Comparison of ENCODE assay signal across 12 mouse cellular contexts in the genomic region with DNA sequence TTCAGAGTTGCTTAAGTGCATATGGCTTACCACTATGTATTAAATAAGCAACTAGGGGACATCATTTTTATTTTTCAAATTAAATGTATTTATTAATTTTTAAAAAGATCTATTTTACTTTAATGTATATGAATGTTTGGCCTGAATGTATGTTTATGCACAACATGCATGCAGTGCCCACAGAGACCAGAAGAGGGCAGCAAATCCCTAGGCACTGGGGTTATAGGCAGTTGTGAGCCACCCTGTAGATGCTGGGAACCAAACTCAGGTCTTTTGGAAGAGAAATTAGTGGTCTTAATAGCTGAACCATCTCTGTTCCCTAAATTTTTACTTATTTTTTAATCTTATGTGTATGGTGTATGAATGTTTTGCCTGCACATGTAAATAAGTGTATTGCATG. TPM values are rescaled to one million over a fixed set of nuclear protein-coding genes. Genes with fewer than 3 reads are reported as not detected.
DNase-seq lines count a peak whose midpoint lies in the region; ATAC-seq and TF ChIP-seq lines count a peak whose summit lies in the region.
"Had no signal": no experiment of that assay in that cellular context is flagged by ENCODE, and none has a peak within 500 bp of the region (broad histone marks: within the 10 kb centered on the region; RNA-seq: fewer than 3 reads in every experiment).

No protein-coding gene starts in this region.

- H3K9me3 ChIP-seq in kidney, postnatal 0 days (replicated peaks; ENCODE audit: low read length) = no peaks in the 10 kb centered on the region

- H3K4me1 ChIP-seq in kidney, postnatal 0 days (replicated peaks; ENCODE audit: insufficient read depth, low read length) = no peaks in the 10 kb centered on the region
- H3K4me1 ChIP-seq: heart, embryonic 13.5 days had no signal

- H3K27ac ChIP-seq in kidney, postnatal 0 days = no peak overlapping the region
- H3K27ac ChIP-seq: heart, embryonic 13.5 days had no signal

- no peak overlapping the region for H3K4me3 ChIP-seq in kidney, postnatal 0 days (replicated peaks; ENCODE audit: low read depth, low read length)
- H3K4me3 ChIP-seq: erythroblast, embryonic 14.5 days; heart, embryonic 13.5 days had no signal

- DNase-seq in kidney, postnatal 0 days (ENCODE audit: low spot score) = no peak
- no peak for DNase-seq in kidney, adult 11 months
- peak; percentile 61 for DNase-seq in thymus, postnatal 4 days
- DNase-seq in thymus, adult 18-20 months = no peak
- peak; percentile 59 for DNase-seq in ZHBTc4 (ENCODE audit: low read depth, low spot score)
- DNase-seq in frontal cortex, adult 2 months (ENCODE audit: extremely low spot score in 1 of 2, low spot score in 1 of 2) = no peak
- DNase-seq in spleen, postnatal 14 days (ENCODE audit: low spot score in 2 of 2) = no peak
- DNase-seq: lung, postnatal 36 days had no signal

- H3K36me3 ChIP-seq in kidney, postnatal 0 days (ENCODE audit: insufficient read depth, low read length) = no peaks in the 10 kb centered on the region
- H3K36me3 ChIP-seq: heart, embryonic 13.5 days had no signal

- H3K4me2 ChIP-seq in kidney, postnatal 0 days (ENCODE audit: low read length) = no peak overlapping the region
- H3K4me2 ChIP-seq: heart, embryonic 13.5 days had no signal

- no peak overlapping the region for H3K9ac ChIP-seq in kidney, postnatal 0 days (ENCODE audit: low read depth, low read length)
- H3K9ac ChIP-seq: heart, embryonic 13.5 days had no signal

- ATAC-seq in kidney, postnatal 0 days (replicated peaks; ENCODE audit: low FRiP score, low read depth) = no peak

- no peaks in the 10 kb centered on the region for H3K27me3 ChIP-seq in kidney, postnatal 0 days (ENCODE audit: insufficient read depth, low read length)

- peak; percentile 60 for TF ChIP-seq CTCF in kidney, postnatal 0 days (IDR thresholded peaks at IDR 0.05; ENCODE audit: low read depth)

RNA-seq across cellular contexts. Expression of gene C2cd4b, which starts 24.7 kb away (rescaled TPM):
- 0.32 and 0.54 TPM in 2 replicates for polyA plus RNA-seq in kidney, postnatal 0 days (2015; fragmentation: Nextera tagmentation; extraction: Ambion mirVana)
- polyA plus RNA-seq in frontal cortex, adult 2 months (2012; rRNA removed) = 3.1 and 3.9 TPM in 2 replicates
- polyA plus RNA-seq: erythroblast, embryonic 14.5 days; limb, embryonic 11.5 days; urinary bladder, adult 2 months had no signal

RNA-seq across cellular contexts. Expression of gene C2cd4a, which starts 48.2 kb away (rescaled TPM):
- 0.32 and 0.61 TPM in 2 replicates for polyA plus RNA-seq in kidney, postnatal 0 days (2015; fragmentation: Nextera tagmentation; extraction: Ambion mirVana)
- polyA plus RNA-seq in frontal cortex, adult 2 months (2012; rRNA removed) = 0.11 and 0.34 TPM in 2 replicates

RNA-seq across cellular contexts. Expression of gene Vps13c, which starts 56.3 kb away (rescaled TPM):
- polyA plus RNA-seq in kidney, postnatal 0 days (2015; fragmentation: Nextera tagmentation; extraction: Ambion mirVana) = 3.6 and 3.7 TPM in 2 replicates
- polyA plus RNA-seq in frontal cortex, adult 2 months (2012; rRNA removed) = 35.1 and 41.8 TPM in 2 replicates

Comparison
In these comparisons a context has a peak if more than half of its experiments do, and no peak if none do; other contexts are left out.
1. DNase-seq: peak in thymus, postnatal 4 days (single experiment) and ZHBTc4 (single experiment); none in kidney, postnatal 0 days (single experiment), kidney, adult 11 months (single experiment), thymus, adult 18-20 months (0 of 2), frontal cortex, adult 2 months (0 of 2) and spleen, postnatal 14 days (0 of 2).